Mouse (Mus musculus) mouse embryonic stem cell (cell line): ENCODE data around the gene Atp2c1.

Experiments used
- in situ Hi-C, 2 experiments: fragments of 300-500 bp; cut with MboI; formaldehyde crosslinking; loops; 1 replicate in 1 of 2; 3 replicates in 1 of 2; pipeline ENCODE4 v1.14.3; 2019 to 2020; ENCODE audit warnings: low sequenced_read_pairs in 2 of 2, low pct_unique_long_range_greater_than_20kb in 1 of 2, mixed read lengths in 1 of 2; ENCODE audit not compliant: unreplicated experiment in 1 of 2

Gene Atp2c1

GRCm38 (mm10) chr9:105379533-105380145, 147.5 kb downstream of the Atp2c1 start:
- in situ Hi-C loops: loop anchor here in 1 of 2 experiments (25.0 kb wide), 1 partner anchor 842 kb away; the partner anchor contains the start of gene Cpne4

GRCm38 (mm10) chr9:105377622-105378021, 149.5 kb downstream of the Atp2c1 start:
- in situ Hi-C loops: loop anchor here in 1 of 2 experiments (25.0 kb wide), 1 partner anchor 840 kb away; the partner anchor contains the start of gene Cpne4

- in situ Hi-C loops: loop anchor here in 1 of 2 experiments (25.0 kb wide), 1 partner anchor 840 kb away; the partner anchor contains the start of gene Cpne4
Observed at GRCm38 (mm10) chr9:105376954-105377530, 150.1 kb downstream of the Atp2c1 start.

- in situ Hi-C loops: loop anchor here in 1 of 2 experiments (25.0 kb wide), 1 partner anchor 839 kb away; the partner anchor contains the start of gene Cpne4
Observed at GRCm38 (mm10) chr9:105376411-105376810, 150.7 kb downstream of the Atp2c1 start.

- in situ Hi-C loops: no loop called here
Observed at GRCm38 (mm10) chr9:105374361-105374760, 152.8 kb downstream of the Atp2c1 start.

- in situ Hi-C loops: no loop called here
Observed at GRCm38 (mm10) chr9:105368605-105369004, 158.5 kb downstream of the Atp2c1 start.

- in situ Hi-C loops: no loop called here
Observed at GRCm38 (mm10) chr9:105366199-105366598, 160.9 kb downstream of the Atp2c1 start.

GRCm38 (mm10) chr9:105363520-105364231, 163.4 kb downstream of the Atp2c1 start:
- in situ Hi-C loops: no loop called here

GRCm38 (mm10) chr9:105362181-105362580, 164.9 kb downstream of the Atp2c1 start:
- in situ Hi-C loops: no loop called here
